Mouse (Mus musculus) 3T3-L1 (cell line): Measurements from ENCODE around the gene Zfp995.
A peak's percentile ranks its signal among the peaks of the same experiment; 100 is the strongest.
"Not testable (repeated sequence)": the region's sequence is repeated elsewhere in the genome, so short reads cannot be mapped to it uniquely, and the experiment has no call there.

Experiments used
- DNase-seq: peaks from one replicate; pipeline ENCODE4 v3.0.0-alpha.2; 2015; ENCODE audit warnings: low read depth, low spot score

Zfp995 gene

GRCm38 (mm10) chr17:21909456-21910052, at the start of gene Zfp995:
TSS of gene Zfp995 (minus strand) at chr17:21909926.
- DNase-seq: peak; percentile 92

GRCm38 (mm10) chr17:21909039-21909438, 687 bp downstream of the Zfp995 start:
- DNase-seq: peak; percentile 48

GRCm38 (mm10) chr17:21871256-21871655, 38.5 kb downstream of the Zfp995 start:
- DNase-seq: peak; percentile 78

- DNase-seq: not testable (repeated sequence)
These were observed 63.5 kb downstream of the Zfp995 start for GRCm38 (mm10) chr17:21846322-21846582.

- DNase-seq: peak; percentile 71
These were observed 64.0 kb downstream of the Zfp995 start, which contains the start of gene Zfp820 for GRCm38 (mm10) chr17:21845545-21846321. TSS of gene Zfp820 (minus strand) at chr17:21845772.

- peak; percentile 12 for DNase-seq
These were observed 71.2 kb downstream of the Zfp995 start for GRCm38 (mm10) chr17:21838510-21838909.
